Mouse (Mus musculus) lung, adult 2 months (tissue): ENCODE measurements around the gene Olfr957. TPM values are rescaled to one million over a fixed set of nuclear protein-coding genes. Genes with fewer than 3 reads are reported as not detected.

Source experiments
- DNase-seq: peaks from one replicate; pipeline ENCODE4 v3.0.0; 2022
- H3K4me1 ChIP-seq: fragments of 200-500 bp; 2 replicates; pipeline ENCODE4 v1.6.1; 2011; ENCODE audit warnings: low read length; ENCODE audit not compliant: control insufficient read depth, insufficient read depth
- H3K4me3 ChIP-seq: fragments of 200-500 bp; replicated peaks from 2 replicates; pipeline ENCODE3; 2011; ENCODE audit warnings: low read depth, mild to moderate bottlenecking, control low read depth, low read length; ENCODE audit errors: extremely low read depth
- CTCF ChIP-seq: fragments of 200-500 bp; IDR thresholded peaks from 2 replicates; pipeline ENCODE4 v1.5.1; 2011; ENCODE audit warnings: mild to moderate bottlenecking, low read length, control low read depth; ENCODE audit not compliant: insufficient read depth
- POLR2A ChIP-seq: fragments of 200-500 bp; IDR thresholded peaks from 2 replicates; pipeline ENCODE4 v1.6.1; 2011; ENCODE audit warnings: low read depth, mild to moderate bottlenecking, control low read depth, low read length, borderline replicate concordance; ENCODE audit errors: extremely low read depth
- WGBS: fragments of 180-500 bp; shearing (Covaris S2); methylation state at CpG from one replicate; pipeline ENCODE4 v1.1.7; 2018; 5-methylcytosine and 5-hydroxymethylcytosine counted together
- polyA plus RNA-seq: library from polyadenylated mRNA; depleted of rRNA; stranded (reverse); fragments of >200 nt; gene quantifications from 2 replicates; pipeline ENCODE4 v1.2.3, GENCODE M21; 2012; rRNA removed

Olfr957 gene
- not detected in 2 replicates for polyA plus RNA-seq

DNA sequence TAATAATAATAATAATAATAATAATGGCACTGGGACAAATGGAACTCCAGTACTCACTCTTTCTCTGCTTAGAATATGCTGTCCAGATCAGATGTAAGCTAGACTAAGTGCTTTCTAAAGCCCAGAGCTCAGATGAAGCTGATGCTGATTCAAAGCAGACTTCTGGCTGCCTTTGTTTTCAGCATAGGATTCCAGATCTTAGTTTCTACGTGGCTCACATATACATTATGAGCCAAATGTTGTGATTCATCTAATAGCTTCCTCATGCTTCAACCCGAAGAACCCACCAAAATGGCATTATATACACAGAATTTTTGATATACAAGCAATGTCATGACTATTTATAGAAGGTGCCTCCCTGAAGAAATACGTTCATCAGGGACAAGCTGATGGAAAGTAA is at the start of gene Olfr957:
TSS of gene Olfr957 (minus strand) at position 279 of the 400 bp plus-strand sequence.
- WGBS, result 45% methylated on average over 3 of the region's 3 CpGs
- Histone ChIP-seq H3K4me3 (no peak within 1 kb of the TSS), H3K4me1 (no peaks in the 10 kb centered on the region)
- DNase-seq, result no peak
- TF ChIP-seq POLR2A, result no peak
- TF ChIP-seq CTCF, result no peak

DNA sequence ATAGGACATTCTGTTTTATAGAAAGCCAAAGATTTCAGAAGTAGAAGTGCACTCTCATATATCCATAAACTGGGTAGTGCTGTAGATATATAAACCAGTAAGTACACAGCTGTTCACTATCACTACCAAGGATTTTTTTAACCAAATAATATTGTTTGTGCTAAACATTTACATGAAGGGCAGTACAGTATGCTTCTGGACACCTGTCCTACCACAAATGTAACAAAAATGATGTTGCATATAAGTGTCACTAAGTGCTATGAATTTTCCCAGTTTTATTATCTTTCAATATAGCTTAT is 42.7 kb upstream of the Olfr957 start:
- Histone ChIP-seq H3K4me1 (no peaks in the 10 kb centered on the region), H3K4me3 (no peak overlapping the region)
- no peak for TF ChIP-seq POLR2A
- TF ChIP-seq CTCF, result no peak
- no peak for DNase-seq

DNA sequence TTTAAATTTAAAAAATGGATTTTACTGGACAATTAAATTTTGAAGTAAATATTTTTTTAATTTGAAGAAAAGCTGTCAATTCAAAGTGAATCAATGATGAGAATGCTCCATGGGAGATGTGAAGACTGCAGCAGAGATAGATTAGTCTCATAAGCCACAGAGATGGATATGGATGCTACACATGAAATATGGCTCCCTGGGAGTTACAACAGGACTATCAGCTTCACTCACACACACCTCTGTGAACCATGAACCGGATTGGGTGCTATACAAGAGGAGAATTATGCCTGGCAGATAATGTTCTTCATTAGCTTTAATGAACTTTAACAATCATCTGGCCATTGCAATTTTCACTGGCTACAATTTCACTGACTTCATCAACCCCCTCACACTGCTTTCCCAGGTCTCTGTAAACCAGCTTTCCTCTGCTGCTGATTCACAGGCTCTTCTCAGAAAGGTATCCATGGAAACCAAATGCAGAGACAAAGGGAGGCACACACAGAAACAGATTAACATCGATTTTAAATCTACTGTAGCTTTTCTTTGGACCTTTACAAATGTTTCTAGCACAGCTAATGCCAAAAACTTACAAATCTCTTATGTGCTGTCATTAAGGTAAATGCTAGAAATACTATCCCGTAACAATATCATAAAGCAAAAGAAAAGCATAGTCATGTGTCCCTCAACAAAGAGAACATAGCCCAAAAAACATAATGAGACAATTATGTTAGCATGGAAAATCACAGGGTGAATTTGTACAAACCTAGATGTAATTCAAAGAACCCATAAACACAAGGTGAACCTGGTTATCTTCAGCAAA is 42.1 kb upstream of the Olfr957 start:
- Histone ChIP-seq H3K4me1 (no peaks in the 10 kb centered on the region), H3K4me3 (no peak overlapping the region)
- DNase-seq, result no peak
- 57% methylated on average over 3 of the region's 3 CpGs for WGBS
- TF ChIP-seq POLR2A, result no peak
- TF ChIP-seq CTCF, result no peak

DNA sequence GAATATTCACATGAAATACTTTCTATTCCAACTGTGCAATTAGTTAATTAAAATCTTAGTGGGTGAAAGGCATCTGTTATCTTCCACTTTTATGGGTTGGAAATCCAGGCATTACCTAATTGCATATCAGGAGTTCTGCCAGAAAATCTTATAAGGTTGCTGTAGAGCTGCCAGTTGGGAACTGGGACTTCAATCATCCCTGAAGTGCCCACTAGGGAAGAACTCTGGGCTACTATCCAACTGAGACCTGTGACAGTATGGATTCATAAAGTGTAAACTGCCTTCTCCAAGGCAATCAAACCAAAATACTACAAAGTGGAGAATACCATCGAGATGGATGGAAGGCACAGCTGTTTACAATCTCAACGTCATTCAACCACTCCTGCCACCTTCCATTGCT is 38.3 kb upstream of the Olfr957 start, which contains the start of gene Olfr958:
TSS of gene Olfr958 (minus strand) at position 109 of the 400 bp plus-strand sequence.
- no peak for DNase-seq
- TF ChIP-seq CTCF, result no peak
- TF ChIP-seq POLR2A, result no peak
- Histone ChIP-seq H3K4me1 (no peaks in the 10 kb centered on the region), H3K4me3 (no peak within 1 kb of the TSS)
- 55% methylated on average over 2 of the region's 2 CpGs for WGBS

DNA sequence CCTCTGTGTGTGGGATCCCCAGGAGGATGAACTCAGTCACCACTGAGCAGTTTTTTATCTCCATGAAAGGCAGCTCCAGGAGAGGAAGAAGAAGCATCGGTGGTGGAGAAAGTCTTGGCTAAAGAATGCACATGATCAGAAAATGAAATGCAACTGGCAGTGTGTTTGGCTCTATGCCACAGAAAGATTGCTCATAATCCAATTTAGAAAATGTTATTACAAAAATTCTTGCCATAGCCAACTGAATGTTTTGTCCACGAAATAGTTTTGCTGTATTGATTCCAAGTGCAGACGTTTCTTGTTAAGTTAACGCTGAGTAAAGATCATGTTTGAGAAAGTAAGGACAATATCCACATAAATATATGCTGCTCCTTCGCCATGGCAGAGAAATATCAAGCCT is 35.2 kb upstream of the Olfr957 start:
- 65% methylated on average over 5 of the region's 5 CpGs for WGBS
- DNase-seq, result no peak
- TF ChIP-seq CTCF, result no peak
- TF ChIP-seq POLR2A, result no peak
- no peak overlapping the region for H3K4me3 ChIP-seq
- no peaks in the 10 kb centered on the region for H3K4me1 ChIP-seq

DNA sequence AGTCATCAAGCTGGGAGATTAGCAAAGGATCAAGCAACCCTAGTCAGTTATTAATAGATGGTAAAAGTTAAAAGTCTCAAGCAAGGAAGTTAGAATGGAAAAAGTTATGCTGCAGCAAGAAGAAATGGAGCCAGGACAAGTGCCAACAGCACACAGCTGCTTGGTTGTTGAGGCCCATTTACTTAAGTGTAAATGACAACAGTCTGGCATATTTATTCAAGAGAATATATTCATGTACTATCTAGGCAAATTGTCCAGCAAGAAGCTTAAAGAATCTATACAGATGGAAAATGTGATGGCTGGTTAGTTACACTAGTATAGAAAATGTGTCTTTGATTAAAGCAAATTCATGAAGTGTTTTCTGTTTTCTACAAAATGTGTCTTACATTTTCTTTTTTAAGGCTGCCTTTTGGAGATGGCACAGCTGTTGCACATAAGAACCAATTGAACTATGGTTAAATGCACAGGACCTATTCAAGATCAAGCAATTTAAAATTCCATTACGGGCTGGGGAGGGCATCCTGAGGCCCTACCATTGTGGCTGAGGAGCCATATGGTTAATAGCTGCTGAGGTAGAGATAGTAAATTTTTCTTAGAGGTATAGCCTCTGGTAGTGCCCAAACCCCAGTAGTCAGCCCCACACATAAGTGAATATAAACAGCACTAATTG is 8.1 kb upstream of the Olfr957 start:
- WGBS, result 55% methylated on average over 1 of the region's 1 CpGs
- Histone ChIP-seq H3K4me1 (no peaks in the 10 kb centered on the region), H3K4me3 (no peak overlapping the region)
- TF ChIP-seq POLR2A (no peak), CTCF (no peak)
- no peak for DNase-seq

DNA sequence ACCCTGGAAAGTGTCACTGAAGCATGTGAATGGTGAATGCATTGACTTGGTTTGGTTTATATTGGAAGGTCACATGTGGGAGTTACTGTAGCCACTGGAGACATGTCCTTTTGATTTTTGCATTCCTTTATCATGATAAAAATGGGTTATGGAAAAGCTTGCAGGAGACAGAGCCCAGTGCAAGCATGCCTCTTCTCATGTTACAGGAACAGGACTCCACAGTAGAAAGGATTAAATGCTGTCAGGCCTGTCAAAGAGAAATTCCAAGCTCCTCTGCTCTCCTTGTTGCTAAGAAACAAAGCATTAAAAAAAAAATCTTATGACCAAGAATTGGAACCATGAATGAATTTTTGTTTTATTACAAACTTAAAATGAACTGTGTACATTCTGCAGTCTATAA is 3.0 kb upstream of the Olfr957 start:
- no peak for TF ChIP-seq CTCF
- TF ChIP-seq POLR2A, result no peak
- Histone ChIP-seq H3K4me1 (no peaks in the 10 kb centered on the region), H3K4me3 (no peak overlapping the region)
- DNase-seq, result no peak

DNA sequence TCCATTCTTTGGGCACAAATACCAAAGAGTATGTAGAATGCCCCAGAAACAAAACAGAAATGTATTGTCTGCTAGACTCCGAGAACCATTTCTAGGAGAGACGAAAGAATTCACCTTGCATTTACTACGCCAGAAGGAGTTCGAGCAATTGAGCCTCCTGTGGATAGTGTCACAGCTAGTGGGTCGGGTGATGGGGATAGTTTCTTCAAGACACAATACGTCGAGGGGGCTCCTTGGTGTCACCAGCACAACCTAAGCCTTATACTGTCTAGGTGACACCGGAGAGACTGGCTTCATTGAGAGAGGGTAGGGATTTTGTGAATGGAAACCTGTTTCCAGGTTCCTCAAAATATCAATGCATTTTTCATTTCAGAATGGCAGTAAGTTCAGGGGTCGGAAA is 6.2 kb downstream of the Olfr957 start:
- Histone ChIP-seq H3K4me1 (no peaks in the 10 kb centered on the region), H3K4me3 (no peak overlapping the region)
- no peak for DNase-seq
- WGBS, result 80% methylated on average over 9 of the region's 9 CpGs
- TF ChIP-seq CTCF (no peak), POLR2A (no peak)

DNA sequence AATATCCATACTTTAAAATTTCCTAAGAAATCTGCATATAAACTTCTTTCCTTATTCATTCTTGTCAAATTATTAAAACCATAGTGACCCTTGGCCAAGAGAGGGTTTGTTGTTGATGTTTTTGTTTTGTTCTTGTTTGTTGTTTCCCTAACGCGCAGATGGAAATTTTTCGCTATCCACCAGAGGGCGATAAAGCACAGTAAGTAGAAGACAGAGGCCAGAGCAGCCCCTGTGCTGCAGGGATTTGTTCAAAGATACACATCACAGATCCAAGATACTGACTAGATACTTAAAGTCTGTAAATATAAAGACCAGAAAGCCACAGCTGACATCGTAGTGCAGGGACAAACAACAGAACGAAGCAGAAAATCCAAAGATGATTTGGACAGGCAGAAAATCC is 6.6 kb downstream of the Olfr957 start:
- Histone ChIP-seq H3K4me1 (no peaks in the 10 kb centered on the region), H3K4me3 (no peak overlapping the region)
- no peak for TF ChIP-seq POLR2A
- TF ChIP-seq CTCF, result no peak
- WGBS, result 10% methylated on average over 6 of the region's 6 CpGs
- DNase-seq, result no peak

DNA sequence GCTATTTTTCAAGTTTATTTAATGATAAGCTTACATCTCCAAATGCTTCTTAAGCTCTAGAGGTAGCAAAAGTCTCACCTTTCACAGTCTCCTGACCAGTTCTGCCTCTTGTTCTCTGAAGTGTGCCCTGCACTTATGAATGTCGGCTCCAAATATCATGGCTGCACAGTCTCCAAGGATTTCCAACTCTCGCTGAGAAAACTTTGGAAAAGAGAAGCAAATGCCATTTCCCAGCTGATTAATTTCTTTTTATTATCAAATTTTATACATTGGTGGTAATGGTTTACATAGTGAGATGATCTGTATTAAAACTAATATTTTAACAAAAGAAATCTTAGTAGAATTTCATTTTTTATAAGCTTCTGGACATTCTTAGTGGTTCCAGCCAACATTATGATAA is 21.7 kb downstream of the Olfr957 start, which contains the start of gene Olfr44:
TSS of gene Olfr44 (minus strand) at position 101 of the 400 bp plus-strand sequence.
- TF ChIP-seq CTCF (no peak), POLR2A (no peak)
- Histone ChIP-seq H3K4me1 (no peaks in the 10 kb centered on the region), H3K4me3 (no peak within 1 kb of the TSS)
- 74% methylated on average over 2 of the region's 2 CpGs for WGBS
- DNase-seq, result no peak
